Mouse (Mus musculus) hematopoietic stem cell, adult 5-6 weeks (primary cell): ENCODE measurements around the gene Adgrd1. TPM values are rescaled to one million over a fixed set of nuclear protein-coding genes. Genes with fewer than 3 reads are reported as not detected.

ENCODE experiments used
- ATAC-seq, 2 experiments: fragments of 125-278 bp in 1 of 2; replicated peaks in 1 of 2; 2 replicates each; pipeline ENCODE4 v1.8.0; 2016 to 2017; ENCODE audit warnings: inconsistent platforms in 2 of 2, mild to moderate bottlenecking in 2 of 2, moderate number of reproducible peaks in 2 of 2, low read depth in 1 of 2, moderate TSS enrichment in 1 of 2; ENCODE audit not compliant: low FRiP score in 2 of 2, poor library complexity in 2 of 2, severe bottlenecking in 2 of 2, insufficient read depth in 1 of 2, low TSS enrichment in 1 of 2
- total RNA-seq: library from RNA; stranded (forward); fragments of 172-1452, 232-1000 nt; gene quantifications from 2 replicates; pipeline ENCODE4 v1.2.3, GENCODE M21; 2017

Adgrd1 gene
- total RNA-seq, 1 experiment from 2014 or later = 3.6 TPM

DNA sequence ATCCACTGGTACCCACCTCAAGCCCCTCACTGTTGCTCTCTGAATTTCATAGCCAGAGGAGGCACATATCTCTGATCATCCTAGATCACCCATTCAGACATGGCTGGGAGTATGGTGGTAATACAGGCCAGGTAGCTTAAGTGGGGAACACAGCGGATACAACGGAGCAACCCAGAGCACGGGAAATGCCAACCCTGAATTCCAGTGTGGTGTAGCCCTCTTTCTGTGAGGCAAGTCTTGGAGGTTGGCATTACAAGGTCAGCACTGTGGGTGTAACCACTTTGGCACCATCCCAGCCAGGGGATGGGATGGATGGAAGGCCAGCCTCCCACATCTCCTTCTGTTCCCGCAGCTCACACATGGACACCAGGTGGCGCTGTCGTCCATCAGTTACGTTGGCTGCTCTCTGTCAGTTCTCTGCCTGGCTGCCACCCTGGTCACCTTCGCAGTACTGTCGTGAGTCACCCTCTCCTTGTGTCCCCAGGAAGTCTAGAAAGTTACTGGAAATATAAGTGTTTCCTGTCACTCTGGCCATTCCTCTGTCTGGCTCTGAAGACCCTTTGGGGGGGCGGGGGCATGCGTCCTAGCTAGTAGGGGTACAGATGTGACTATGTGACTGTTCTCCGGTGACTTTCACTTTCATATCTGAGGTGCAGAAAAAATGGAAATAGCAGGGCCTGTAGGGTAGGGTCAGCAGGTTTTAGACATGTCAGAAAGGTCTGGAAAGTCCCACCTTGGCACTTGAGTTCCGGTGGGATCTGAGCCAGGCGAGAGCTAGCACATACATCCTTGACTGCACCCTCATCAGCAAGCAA lies 81.4 kb downstream of the Adgrd1 start:
- ATAC-seq = peak; percentile 91 to 92

DNA sequence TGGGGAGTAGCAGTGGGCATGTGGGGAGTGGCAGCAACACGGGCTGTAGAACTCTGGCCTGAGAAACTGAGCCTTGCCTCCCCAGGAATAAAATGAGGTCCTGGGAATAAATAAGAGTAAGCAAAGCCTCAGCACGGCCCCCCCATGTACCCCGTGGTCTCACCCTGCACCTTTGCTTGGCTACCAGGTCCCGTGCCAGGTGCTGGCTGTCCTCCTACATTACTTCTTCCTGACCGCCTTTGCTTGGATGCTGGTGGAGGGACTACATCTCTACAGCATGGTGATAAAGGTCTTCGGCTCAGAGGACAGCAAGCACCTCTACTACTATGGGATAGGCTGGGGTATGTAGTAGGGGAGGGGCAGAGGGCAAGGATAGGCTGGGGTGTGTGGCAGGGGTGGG lies 82.8 kb downstream of the Adgrd1 start:
- no peak for ATAC-seq

DNA sequence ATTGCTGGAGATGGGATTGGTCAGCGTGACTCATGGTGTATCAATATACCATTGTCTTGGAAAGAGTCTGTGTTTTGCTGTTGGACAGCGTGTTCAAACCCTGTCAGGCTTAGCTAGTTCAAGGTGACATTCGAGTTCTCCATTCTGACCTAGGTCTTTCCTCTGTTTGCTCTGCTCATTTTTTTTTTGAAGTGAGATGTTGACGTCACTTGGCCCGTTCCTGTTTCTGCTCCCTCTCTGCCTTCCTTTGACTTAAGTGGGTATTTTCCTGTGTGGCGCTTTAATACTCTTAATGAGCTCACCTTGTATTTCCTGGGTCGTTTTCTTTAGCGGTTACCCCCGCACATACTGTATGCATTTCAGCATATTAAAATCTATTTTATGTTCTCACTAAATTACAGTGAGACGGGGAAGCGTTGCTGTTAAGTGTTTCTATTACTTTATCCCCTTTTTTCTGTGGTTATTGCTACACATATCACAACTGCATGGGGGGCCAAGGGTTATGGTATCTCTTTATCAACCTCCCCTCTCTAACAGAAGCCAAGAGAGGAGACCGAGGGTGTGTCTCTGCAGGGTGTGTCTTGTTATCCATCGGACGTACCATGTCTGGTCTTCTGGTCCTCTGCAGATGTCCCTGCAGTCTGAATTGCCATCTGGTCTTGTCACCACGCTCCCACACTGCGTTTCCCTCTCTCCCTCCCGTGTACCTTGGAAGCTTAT lies 83.6 kb downstream of the Adgrd1 start:
- 0 out of 4 replicates have a peak, but pooled peaks of 1 of the 2 experiments have one; percentile 23 for ATAC-seq

DNA sequence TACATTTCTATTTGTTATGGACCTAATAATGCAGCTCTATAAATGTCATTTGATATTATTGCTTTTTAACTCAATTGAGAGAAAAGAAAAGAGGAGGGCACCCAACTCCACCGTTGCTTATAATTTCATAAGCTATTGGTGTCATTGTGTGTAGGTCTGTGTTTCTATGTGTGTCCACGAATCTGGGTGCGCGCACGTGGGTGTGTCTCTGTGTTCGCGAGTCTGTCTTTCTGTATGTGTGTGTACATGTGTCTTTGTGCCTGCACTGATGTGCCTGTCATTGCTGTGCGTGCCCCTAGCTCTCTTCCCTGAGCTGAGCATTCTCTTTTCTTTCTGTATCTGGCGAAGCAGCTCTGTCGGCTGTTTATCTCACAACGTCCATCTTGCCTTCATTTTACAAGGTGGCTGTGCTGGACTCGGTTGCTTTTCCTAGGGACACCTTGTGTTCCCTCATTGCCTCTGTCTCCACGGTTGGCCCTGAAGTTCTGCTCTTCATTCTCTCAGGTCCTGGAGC lies 84.2 kb downstream of the Adgrd1 start:
- no peak for ATAC-seq

DNA sequence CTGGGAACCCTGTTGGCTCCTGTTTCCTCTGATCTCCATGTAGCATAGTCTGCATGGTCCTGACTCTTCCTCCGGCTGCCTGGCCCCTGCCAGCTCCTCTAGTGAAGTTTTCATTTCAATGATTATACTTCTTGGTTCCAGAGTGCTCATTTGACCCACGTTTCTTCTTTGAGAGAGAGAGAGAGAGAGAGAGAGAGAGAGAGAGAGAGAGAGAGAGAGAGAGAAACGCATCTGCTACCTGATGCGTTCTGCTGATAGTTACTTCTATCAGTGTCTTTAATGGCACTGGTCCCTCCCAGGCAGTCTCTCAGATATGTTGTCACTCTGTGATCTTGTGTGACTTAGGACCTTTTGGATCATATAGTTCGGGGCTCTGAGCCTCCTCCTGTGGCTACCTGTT lies 84.9 kb downstream of the Adgrd1 start:
- no peak for ATAC-seq

DNA sequence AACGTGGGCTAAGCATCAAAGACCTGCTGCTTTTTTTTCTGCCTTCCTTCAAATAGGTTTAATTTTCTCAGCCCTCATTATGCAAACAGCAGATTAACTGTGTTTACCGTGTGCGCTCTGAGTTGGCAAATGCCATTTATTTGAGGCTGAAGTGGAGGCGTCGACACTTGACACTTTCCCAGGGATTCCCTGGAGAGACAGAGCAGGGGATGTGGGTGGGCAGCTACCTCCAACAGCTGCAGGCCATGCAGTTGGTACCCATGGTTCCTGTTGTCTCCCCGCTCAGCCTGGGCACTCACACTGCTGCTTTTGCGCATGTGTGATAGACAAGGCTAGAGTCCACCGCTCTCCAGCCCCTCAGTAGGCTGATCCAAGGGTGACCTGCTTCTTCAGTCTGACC lies 86.0 kb downstream of the Adgrd1 start:
- ATAC-seq = no peak

DNA sequence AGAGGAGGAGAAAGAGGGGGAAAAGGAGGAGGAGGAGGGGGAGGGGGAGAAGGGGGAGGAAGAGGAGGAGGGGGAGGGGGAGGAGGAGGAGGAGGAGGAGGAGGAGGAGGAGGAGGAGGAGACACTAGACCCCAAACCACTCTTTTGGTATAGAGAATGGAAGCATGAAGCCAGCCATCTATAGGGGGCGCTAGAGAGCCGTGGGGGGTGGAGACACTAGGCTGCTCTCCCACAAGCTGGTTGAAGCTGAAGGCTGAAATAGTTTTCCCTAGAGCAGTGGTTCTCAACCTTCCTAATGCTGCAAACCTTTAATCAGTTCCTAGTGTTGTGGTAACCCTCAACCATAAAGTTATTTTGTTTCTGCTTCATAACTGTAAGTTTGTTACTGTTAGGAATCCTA lies 89.7 kb downstream of the Adgrd1 start:
- no peak for ATAC-seq

DNA sequence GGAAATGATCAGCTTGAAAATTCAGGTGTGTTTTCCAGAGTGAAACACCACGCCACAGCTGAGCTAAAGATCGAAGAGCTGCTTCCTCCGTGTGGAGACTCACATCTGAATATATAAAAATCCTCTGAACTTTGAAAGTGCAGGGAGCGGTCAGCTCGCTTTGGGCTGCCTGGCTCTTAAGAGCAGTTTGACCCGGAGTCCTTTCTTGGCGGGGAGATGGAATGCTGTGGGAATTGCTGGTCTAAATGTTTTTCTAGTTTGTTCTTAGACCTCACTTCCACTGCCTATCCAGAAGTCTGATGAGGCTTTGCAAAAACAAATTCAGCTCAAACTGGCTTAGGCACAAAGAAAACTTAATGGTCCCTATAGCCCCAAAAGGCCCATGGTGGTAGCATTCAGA lies 90.4 kb downstream of the Adgrd1 start:
- no peak for ATAC-seq

DNA sequence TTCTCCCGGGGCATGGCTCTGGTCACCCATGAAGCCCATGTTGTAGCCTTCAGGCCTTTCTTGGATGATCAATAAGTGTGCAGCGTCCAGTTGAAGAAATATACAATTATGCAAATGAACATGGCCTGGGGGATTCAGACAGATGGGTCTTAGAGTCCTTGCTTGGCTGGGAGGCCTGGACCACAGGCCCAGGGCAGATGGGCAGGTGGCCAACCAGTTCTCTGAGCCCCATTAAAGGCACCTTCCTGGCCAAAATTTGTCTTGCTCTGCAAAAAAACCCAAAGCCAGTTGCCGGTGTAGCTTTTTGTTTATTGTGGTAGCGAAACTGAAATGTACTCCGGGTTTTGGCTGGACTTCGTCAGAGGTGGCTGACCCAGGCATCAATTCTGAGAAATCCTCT lies 92.5 kb downstream of the Adgrd1 start:
- ATAC-seq = no peak

DNA sequence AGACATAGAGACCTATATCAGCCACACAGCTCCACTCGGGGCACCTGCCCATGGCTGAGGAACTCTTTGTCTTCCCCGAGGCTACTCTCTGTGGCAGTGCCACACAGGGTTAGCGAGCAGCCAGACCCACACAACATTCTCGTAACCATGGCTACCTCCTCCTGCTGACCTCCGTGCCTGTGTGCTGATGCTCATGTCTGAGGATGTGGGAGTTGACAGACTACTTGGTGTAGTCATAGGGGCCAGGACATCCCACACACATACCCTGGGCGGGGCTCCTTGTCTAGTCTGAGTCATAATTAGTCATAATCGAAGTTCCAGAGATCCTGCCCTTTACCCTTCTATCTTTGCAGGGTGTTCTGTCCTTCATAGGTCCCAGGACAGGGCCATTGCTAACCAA lies 93.5 kb downstream of the Adgrd1 start:
- no peak for ATAC-seq

DNA sequence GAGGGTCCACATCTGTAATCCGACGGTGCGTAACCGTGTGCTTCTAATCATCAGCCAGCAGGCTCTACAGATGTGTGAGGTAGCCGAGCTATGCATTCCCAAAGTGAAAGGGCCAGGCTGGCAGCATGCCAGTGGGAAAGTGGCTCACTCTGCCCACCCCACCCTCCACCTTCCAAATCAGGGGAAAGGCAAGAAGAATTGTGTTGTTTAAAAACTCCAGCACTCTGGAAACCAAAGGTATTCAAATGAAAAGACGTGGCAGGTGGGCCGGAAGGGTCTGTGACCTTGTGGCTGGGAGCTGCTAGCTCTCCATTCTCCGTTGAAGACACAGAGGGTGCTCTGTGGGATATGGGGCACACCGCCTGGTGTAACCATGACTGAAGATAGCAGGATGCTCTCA lies 100.0 kb downstream of the Adgrd1 start:
- no peak for ATAC-seq

DNA sequence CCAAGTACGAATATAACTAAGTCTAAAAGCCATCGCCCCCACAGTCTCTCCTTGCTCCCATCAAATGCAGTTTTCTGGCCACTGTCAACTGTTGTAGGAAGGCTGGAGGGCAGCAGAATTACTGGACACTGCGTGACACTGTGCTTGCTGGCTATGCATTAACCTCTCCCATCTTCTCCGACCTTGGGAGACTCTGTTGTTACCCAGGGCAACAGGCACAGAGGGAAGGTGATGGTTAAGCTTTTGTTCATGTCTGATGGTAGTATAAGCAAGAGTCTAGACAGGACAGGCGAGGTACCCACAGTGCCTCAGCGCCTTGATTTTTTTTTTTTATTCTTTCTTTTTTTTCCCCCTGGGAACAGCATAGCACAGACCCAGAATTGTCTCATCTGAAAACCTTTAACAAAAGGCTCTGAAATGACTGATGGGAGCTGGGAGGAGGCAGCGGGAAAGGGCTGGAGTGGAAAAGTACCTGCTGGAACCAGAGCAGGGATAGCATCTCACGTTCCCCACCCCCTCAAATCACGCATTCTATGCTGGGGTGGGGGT lies 100.5 kb downstream of the Adgrd1 start:
- ATAC-seq = no peak

DNA sequence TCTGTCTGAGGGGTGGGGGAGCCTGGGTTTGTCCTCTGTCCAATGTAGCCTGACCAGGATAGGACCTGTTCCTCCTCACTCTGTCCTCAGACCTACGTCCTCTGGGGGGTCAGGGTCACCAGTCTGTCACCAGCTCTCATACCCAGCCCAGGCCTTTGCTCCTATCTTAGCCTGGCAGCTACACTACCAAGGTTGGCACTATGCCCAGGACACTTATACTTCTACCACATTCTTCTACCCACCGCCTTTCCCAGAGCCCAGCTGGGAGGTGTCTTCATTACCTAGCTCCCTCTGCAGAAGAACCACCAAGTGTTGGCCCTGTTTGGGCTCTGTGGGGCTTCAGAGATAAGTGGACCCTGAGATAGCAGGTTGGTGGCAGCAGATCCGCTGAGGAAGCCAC lies 103.6 kb downstream of the Adgrd1 start:
- peak; percentile 44 to 60 for ATAC-seq

DNA sequence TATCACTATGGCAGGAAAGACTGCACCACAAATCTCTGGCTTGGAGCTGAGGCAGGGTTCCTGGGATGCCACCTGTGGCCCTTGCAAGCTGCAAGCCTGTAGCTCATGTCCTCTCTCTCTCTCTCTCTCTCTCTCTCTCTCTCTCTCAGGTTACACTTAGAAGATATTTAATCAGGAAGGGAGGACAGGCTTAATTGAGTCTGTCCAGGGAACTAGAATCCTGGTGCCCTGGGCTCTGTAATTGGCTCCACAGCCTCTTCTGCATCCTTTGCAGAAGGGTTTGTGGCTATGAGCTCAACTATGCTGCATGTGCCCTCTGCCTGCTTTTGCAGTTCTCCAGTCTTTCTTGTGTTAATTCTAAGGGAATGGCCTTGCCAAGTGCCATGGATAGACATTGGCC lies 111.7 kb downstream of the Adgrd1 start:
- no peak for ATAC-seq

DNA sequence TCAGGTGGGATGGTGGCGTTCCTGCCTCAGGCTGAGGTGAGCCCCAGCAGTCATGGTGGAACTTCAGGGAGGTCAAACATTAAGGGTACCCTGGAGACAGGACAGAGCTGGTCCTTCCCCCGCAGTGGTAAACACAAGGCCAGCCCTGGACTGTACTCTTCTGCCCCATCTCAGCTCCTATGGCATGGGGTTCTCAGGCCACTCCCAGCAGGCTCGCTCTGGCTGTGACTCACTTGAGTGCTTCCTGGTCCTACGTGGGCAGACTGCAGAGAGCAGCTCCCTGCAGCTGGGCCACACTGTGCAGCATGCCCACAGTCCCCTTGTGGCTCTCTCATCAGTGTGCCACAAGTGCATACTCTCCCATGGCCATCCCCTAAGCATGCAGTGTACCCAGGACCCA lies 112.3 kb downstream of the Adgrd1 start:
- no peak for ATAC-seq

DNA sequence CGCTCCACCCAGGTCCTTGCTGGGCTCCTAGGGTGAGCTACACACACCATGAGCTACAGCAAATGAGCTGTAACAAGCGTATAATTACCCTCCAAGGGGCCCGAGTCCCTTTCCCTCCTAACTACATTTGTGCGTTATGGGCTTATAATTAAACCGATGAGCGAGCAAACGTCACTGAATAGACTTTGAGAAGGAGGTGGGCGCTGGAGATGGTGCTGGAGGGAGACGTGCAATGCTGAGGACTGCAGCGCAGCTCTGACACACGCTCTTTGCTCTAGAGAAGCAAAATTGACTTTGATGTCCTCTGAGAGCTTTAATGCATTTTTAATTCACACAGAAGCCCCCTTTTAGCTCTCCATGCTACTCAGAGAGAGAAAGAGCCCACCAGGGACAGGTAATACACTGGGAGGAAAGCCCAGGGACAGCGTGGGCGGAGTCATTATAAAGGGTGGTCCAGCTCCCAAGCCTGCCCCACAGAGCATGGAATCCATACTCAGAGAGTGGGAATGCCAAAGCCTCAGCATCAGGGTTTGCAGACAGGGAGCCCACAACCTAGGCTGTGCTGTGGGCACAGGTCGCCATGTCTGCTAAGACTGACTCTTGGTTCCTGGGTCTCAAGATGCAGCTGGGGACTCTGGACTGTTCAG lies 115.0 kb downstream of the Adgrd1 start:
- ATAC-seq = no peak

DNA sequence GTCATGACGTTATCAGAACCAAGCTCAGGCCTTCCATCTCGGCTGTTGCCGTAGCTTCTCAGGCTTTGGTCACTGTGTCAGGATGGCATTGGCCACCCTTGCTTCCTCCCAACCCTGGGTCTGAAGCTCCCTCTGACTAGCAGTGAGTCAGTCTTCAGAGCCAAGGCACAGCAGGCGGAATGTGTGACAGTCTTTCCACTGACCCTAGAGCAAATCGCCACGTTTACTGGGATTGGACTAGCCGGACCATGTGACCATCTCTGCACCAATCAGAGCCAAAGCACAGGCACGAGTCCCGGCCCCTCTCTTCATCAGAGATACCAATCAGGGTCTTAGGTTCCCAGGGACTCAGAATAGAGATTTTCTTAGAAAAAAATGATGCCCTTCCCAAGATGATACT lies 117.5 kb downstream of the Adgrd1 start:
- ATAC-seq = no peak

DNA sequence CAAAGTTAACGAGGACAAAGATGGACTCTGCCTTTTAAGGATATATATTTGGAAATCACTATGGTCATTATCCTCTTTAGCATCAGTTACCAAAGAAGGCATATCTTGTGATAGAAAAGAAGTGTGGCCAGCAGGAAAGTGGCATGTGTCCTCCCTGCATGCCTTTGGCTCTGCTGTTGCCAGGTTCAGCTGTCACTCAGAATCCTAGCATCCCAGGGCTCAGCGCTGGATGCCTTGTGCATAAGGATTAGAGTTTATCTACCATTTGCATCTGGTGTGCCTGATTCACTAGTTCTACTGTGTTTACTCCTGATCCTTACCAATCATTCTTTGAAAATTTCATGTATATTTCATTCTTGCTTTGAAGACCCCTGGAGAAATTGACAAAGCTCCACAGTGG lies 119.5 kb downstream of the Adgrd1 start:
- ATAC-seq = no peak
